Mouse (Mus musculus) liver, embryonic 14.5 days (tissue): ENCODE measurements at regions not wholly inside any gene's neighbourhood (a gene's known extent, or its start where the extent isn't known, plus 50 kb on each side); places are given as distances from the start of the nearest gene placed in this dataset.

Experiments
- ATAC-seq: fragments of 200-750 bp; cut with Nextera tagmentation; 2 replicates; pipeline ENCODE4 v1.8.0; 2017; ENCODE audit warnings: moderate number of reproducible peaks, mild to moderate bottlenecking, moderate library complexity; ENCODE audit not compliant: insufficient read depth
- DNase-seq, 3 experiments: peaks; one replicate each; pipeline ENCODE4 v3.0.0-alpha.2; 2012 to 2013; ENCODE audit warnings: low read depth in 3 of 3, low spot score in 3 of 3
- H3K27ac ChIP-seq: fragments of 300-500 bp; sonication (generic); 2 replicates; pipeline ENCODE4 v1.5.1; 2014; ENCODE audit warnings: moderate library complexity, mild to moderate bottlenecking, control low read depth, inconsistent platforms
- H3K27me3 ChIP-seq: fragments of 300-500 bp; sonication (generic); 2 replicates; pipeline ENCODE4 v1.6.1; 2014; ENCODE audit warnings: mild to moderate bottlenecking, low read length, moderate library complexity; ENCODE audit not compliant: control insufficient read depth, insufficient read depth
- H3K36me3 ChIP-seq: fragments of 300-500 bp; sonication (generic); replicated peaks from 2 replicates; pipeline ENCODE4 v1.6.1; 2014; ENCODE audit warnings: low read depth; ENCODE audit not compliant: control insufficient read depth, insufficient read depth
- H3K4me1 ChIP-seq, 2 experiments: fragments of 200-500 bp in 1 of 2; fragments of 300-500 bp in 1 of 2; sonication (generic) in 1 of 2; replicated peaks; 2 replicates each; pipeline ENCODE4 v1.6.1; 2012 to 2014; ENCODE audit warnings: antibody characterized with exemption in 1 of 2, inconsistent platforms in 1 of 2, low read length in 1 of 2; ENCODE audit not compliant: control insufficient read depth in 2 of 2, insufficient read depth in 2 of 2
- H3K4me2 ChIP-seq: fragments of 300-500 bp; sonication (generic); 2 replicates; pipeline ENCODE4 v1.6.1; 2014; ENCODE audit warnings: low read depth, mild to moderate bottlenecking, control low read depth, moderate library complexity
- H3K4me3 ChIP-seq, 2 experiments: fragments of 200-500 bp in 1 of 2; fragments of 300-500 bp in 1 of 2; sonication (generic) in 1 of 2; 2 replicates each; pipeline ENCODE4 v1.5.1; 2012 to 2014; ENCODE audit warnings: low read depth in 2 of 2, low read length in 2 of 2, mild to moderate bottlenecking in 2 of 2, control low read depth in 1 of 2, inconsistent platforms in 1 of 2, moderate library complexity in 1 of 2; ENCODE audit not compliant: insufficient read depth in 1 of 2
- H3K9ac ChIP-seq: fragments of 300-500 bp; sonication (generic); replicated peaks from 2 replicates; pipeline ENCODE4 v1.6.1; 2014; ENCODE audit warnings: mild to moderate bottlenecking, control low read depth, moderate library complexity
- H3K9me3 ChIP-seq: fragments of 300-500 bp; sonication (generic); 2 replicates; pipeline ENCODE4 v1.6.1; 2016; ENCODE audit warnings: low read length, mixed read lengths; ENCODE audit not compliant: control insufficient read depth
- CTCF ChIP-seq: IDR thresholded peaks from 2 replicates; pipeline ENCODE4 v1.5.1; 2016; ENCODE audit warnings: antibody characterized with exemption, low read depth, control low read depth
- EP300 ChIP-seq: IDR thresholded peaks from 2 replicates; pipeline ENCODE4 v1.6.1; 2016; ENCODE audit warnings: antibody characterized with exemption, low read depth
- WGBS: fragments of 180-500 bp; shearing (Covaris S2); extraction: QIAGEN DNeasy Blood & Tissue Kit; methylation state at CpG from one replicate; pipeline ENCODE4 v1.1.7; 2014; ENCODE audit not compliant: insufficient replicate concordance; 5-methylcytosine and 5-hydroxymethylcytosine counted together

GRCm38 (mm10) chr3:35400213-35400612, 353.7 kb upstream of the Atp11b start:
- ATAC-seq: no peak
- TF ChIP-seq CTCF (no peak), EP300 (no peak)
- H3K9me3 ChIP-seq: no peaks in the 10 kb centered on the region

GRCm38 (mm10) chr3:35402666-35403065, 351.2 kb upstream of the Atp11b start:
- DNase-seq (no peak), ATAC-seq (no peak)
- 69% methylated on average over 10 of the region's 10 CpGs for WGBS
- H3K9ac ChIP-seq: no peak overlapping the region
- TF ChIP-seq CTCF: no peak
- TF ChIP-seq EP300: no peak
- H3K36me3 ChIP-seq: no peaks in the 10 kb centered on the region
- no peak overlapping the region for H3K4me2 ChIP-seq
- no peak overlapping the region for H3K4me3 ChIP-seq
- no peaks in the 10 kb centered on the region for H3K27me3 ChIP-seq
- no peak overlapping the region for H3K27ac ChIP-seq
- no peaks in the 10 kb centered on the region for H3K4me1 ChIP-seq
- H3K9me3 ChIP-seq: no peaks in the 10 kb centered on the region

More at GRCm38 (mm10) chr3:35400213-35400612, 353.7 kb upstream of the Atp11b start:
- WGBS: 45% methylated on average over 6 of the region's 6 CpGs
- no peaks in the 10 kb centered on the region for H3K4me1 ChIP-seq
- no peaks in the 10 kb centered on the region for H3K27me3 ChIP-seq
- no peak overlapping the region for H3K4me3 ChIP-seq
- H3K4me2 ChIP-seq: no peak overlapping the region
- DNase-seq: no peak
- H3K36me3 ChIP-seq: no peaks in the 10 kb centered on the region
- no peak overlapping the region for H3K9ac ChIP-seq
- H3K27ac ChIP-seq: no peak overlapping the region

GRCm38 (mm10) chr3:35403952-35404351, 350.0 kb upstream of the Atp11b start:
- H3K9ac ChIP-seq: no peak overlapping the region
- 64% methylated on average over 5 of the region's 5 CpGs for WGBS
- no peaks in the 10 kb centered on the region for H3K4me1 ChIP-seq
- H3K27me3 ChIP-seq: no peaks in the 10 kb centered on the region
- no peaks in the 10 kb centered on the region for H3K36me3 ChIP-seq
- DNase-seq: no peak
- H3K27ac ChIP-seq: no peak overlapping the region
- ATAC-seq: no peak
- TF ChIP-seq CTCF (no peak), EP300 (no peak)
- no peaks in the 10 kb centered on the region for H3K9me3 ChIP-seq
- H3K4me2 ChIP-seq: no peak overlapping the region
- no peak overlapping the region for H3K4me3 ChIP-seq

GRCm38 (mm10) chr3:35404492-35405390, 349.2 kb upstream of the Atp11b start:
- Histone ChIP-seq H3K4me1 (no peaks in the 10 kb centered on the region), H3K36me3 (no peaks in the 10 kb centered on the region), H3K9me3 (no peaks in the 10 kb centered on the region), H3K27ac (no peak overlapping the region), H3K4me2 (no peak overlapping the region), H3K4me3 (no peak overlapping the region), H3K27me3 (no peaks in the 10 kb centered on the region), H3K9ac (no peak overlapping the region)
- TF ChIP-seq CTCF: no peak
- ATAC-seq (no peak), DNase-seq (no peak)
- 30% methylated on average over 10 of the region's 10 CpGs for WGBS

- H3K27me3 ChIP-seq: no peaks in the 10 kb centered on the region
- no peaks in the 10 kb centered on the region for H3K4me1 ChIP-seq
- no peak overlapping the region for H3K4me3 ChIP-seq
- DNase-seq: no peak
- 61% methylated on average over 14 of the region's 14 CpGs for WGBS
- no peak for ATAC-seq
- no peak overlapping the region for H3K9ac ChIP-seq
- no peak for TF ChIP-seq EP300
- TF ChIP-seq CTCF: no peak
- no peaks in the 10 kb centered on the region for H3K9me3 ChIP-seq
- H3K27ac ChIP-seq: no peak overlapping the region
- no peak overlapping the region for H3K4me2 ChIP-seq
- no peaks in the 10 kb centered on the region for H3K36me3 ChIP-seq
Measured at GRCm38 (mm10) chr3:35405621-35406079, 348.3 kb upstream of the Atp11b start.
